Mouse (Mus musculus) megakaryocyte, embryonic 14.5 days (primary cell): ENCODE measurements around the gene Nrf1. TPM values are rescaled to one million over a fixed set of nuclear protein-coding genes. Genes with fewer than 3 reads are reported as not detected.

ENCODE experiments used
- H3K27me3 ChIP-seq: replicated peaks from 2 replicates; pipeline ENCODE3; 2012; ENCODE audit warnings: inconsistent platforms
- H3K36me3 ChIP-seq: replicated peaks from 2 replicates; pipeline ENCODE3; 2012; ENCODE audit warnings: low read length, inconsistent platforms, mixed read lengths
- H3K4me1 ChIP-seq: 2 replicates; pipeline ENCODE4 v1.6.1; 2012; ENCODE audit warnings: inconsistent platforms
- H3K4me3 ChIP-seq: replicated peaks from 2 replicates; pipeline ENCODE3; 2012; ENCODE audit warnings: moderate library complexity, mild to moderate bottlenecking, inconsistent platforms
- H3K9me3 ChIP-seq: 2 replicates; pipeline ENCODE4 v1.6.1; 2012; ENCODE audit warnings: inconsistent platforms
- FLI1 ChIP-seq: IDR thresholded peaks from 2 replicates; pipeline ENCODE4 v1.6.1; 2012; ENCODE audit warnings: low read length, inconsistent platforms, mixed read lengths
- GATA1 ChIP-seq: IDR thresholded peaks from 3 replicates; pipeline ENCODE4 v1.6.1; 2012; ENCODE audit warnings: mixed read lengths, low read length, inconsistent platforms, borderline replicate concordance
- polyA plus RNA-seq: library from polyadenylated mRNA; stranded (reverse); fragments of >175 nt; gene quantifications from 2 replicates; pipeline ENCODE4 v1.2.3, GENCODE M21; 2012; ENCODE audit warnings: low replicate concordance; ENCODE audit not compliant: insufficient read depth

The Nrf1 gene
- polyA plus RNA-seq, 1 experiment: 7.3 TPM

GRCm38 (mm10) chr6:30137227-30137626, 89.4 kb downstream of the Nrf1 start:
- Histone ChIP-seq H3K36me3 (peaks cover 72% of the 10 kb centered on the region), H3K4me1 (peaks cover 46% of the 10 kb centered on the region)
- TF ChIP-seq GATA1 (no peak), FLI1 (no peak)

DNA sequence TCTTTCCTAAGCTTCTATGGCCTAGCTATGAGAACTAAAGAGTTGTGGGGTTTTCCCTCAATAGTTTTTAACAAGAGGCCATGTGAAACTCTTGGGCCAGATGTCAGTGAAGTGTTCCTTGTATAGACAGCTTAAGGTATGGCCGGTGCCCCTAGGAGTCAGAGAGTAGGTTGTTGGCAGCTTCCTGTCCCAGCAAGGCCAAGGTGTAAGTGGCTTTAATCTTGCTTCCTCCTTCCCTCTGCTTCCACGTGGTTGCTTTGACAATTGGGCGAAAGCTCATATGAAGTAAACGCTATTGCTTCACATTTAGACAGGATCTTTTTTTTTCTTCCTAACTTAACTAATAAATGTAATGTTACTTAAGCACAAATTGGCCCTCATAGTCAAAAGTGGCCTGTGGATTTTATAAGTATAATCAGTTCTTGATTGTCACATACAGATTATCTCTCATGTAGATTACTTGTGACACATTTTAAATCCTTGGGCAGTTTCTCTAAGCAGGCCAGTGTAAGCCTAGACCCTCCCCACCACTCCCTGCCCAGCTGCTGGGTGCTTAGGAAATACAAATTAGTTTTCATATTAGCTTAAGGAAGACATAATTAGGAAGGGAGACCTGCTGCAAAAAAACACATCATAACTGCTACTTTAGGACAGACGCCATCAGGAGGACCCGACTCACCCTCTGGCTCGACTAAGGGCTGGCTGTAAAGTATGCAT, 91.7 kb downstream of the Nrf1 start:
- no peaks in the 10 kb centered on the region for H3K9me3 ChIP-seq
- H3K4me3 ChIP-seq: no peak overlapping the region
- H3K27me3 ChIP-seq: no peaks in the 10 kb centered on the region
- peaks cover 54% of the 10 kb centered on the region for H3K4me1 ChIP-seq
- H3K36me3 ChIP-seq: peaks cover 78% of the 10 kb centered on the region
- TF ChIP-seq FLI1 (no peak), GATA1 (no peak)

More at GRCm38 (mm10) chr6:30137227-30137626, 89.4 kb downstream of the Nrf1 start:
- Histone ChIP-seq H3K27me3 (no peaks in the 10 kb centered on the region), H3K9me3 (no peaks in the 10 kb centered on the region), H3K4me3 (no peak overlapping the region)

DNA sequence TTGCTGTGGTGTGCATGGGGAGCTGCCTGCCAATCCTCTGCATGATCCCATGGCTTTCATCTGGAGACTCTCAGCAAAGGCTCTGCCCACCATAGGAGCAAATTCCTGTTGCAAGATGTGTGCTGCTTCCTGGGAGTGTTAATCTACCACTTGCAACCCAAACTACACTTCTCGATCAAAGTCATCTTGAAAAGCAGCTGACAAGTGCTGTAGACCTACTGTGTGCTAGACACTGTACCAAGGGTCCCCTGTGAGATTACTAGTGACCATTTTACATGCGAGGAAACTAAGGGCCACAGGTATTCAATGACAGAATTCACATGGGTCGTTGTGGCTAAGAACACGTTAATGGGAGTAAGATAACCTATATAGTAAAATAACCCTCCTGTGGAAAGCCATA, 95.5 kb downstream of the Nrf1 start:
- Histone ChIP-seq H3K9me3 (no peaks in the 10 kb centered on the region), H3K4me1 (peaks cover 37% of the 10 kb centered on the region), H3K27me3 (no peaks in the 10 kb centered on the region), H3K36me3 (peaks cover 90% of the 10 kb centered on the region), H3K4me3 (no peak overlapping the region)
- no peak for TF ChIP-seq GATA1
- no peak for TF ChIP-seq FLI1

GRCm38 (mm10) chr6:30147058-30147457, 99.3 kb downstream of the Nrf1 start:
- no peak for TF ChIP-seq GATA1
- TF ChIP-seq FLI1: no peak
- H3K9me3 ChIP-seq: no peaks in the 10 kb centered on the region
- no peaks in the 10 kb centered on the region for H3K27me3 ChIP-seq
- no peak overlapping the region for H3K4me3 ChIP-seq
- peaks cover 85% of the 10 kb centered on the region for H3K36me3 ChIP-seq
- peaks cover 26% of the 10 kb centered on the region for H3K4me1 ChIP-seq

- Histone ChIP-seq H3K36me3 (peaks cover 85% of the 10 kb centered on the region), H3K9me3 (no peaks in the 10 kb centered on the region), H3K4me1 (peaks cover 22% of the 10 kb centered on the region), H3K27me3 (no peaks in the 10 kb centered on the region), H3K4me3 (no peak overlapping the region)
- no peak for TF ChIP-seq GATA1
- no peak for TF ChIP-seq FLI1
Observed at GRCm38 (mm10) chr6:30147753-30148152, 100.0 kb downstream of the Nrf1 start.

GRCm38 (mm10) chr6:30150471-30150870, 102.7 kb downstream of the Nrf1 start:
- Histone ChIP-seq H3K4me3 (no peak overlapping the region), H3K27me3 (no peaks in the 10 kb centered on the region), H3K9me3 (no peaks in the 10 kb centered on the region), H3K36me3 (peaks cover 80% of the 10 kb centered on the region), H3K4me1 (peaks cover 17% of the 10 kb centered on the region)
- TF ChIP-seq GATA1: no peak
- no peak for TF ChIP-seq FLI1

- Histone ChIP-seq H3K4me1 (peaks cover 8% of the 10 kb centered on the region), H3K27me3 (peaks cover 1% of the 10 kb centered on the region), H3K4me3 (no peak overlapping the region), H3K9me3 (no peaks in the 10 kb centered on the region), H3K36me3 (peaks cover 70% of the 10 kb centered on the region)
- TF ChIP-seq FLI1 (no peak), GATA1 (no peak)
Observed at GRCm38 (mm10) chr6:30152163-30152562, 104.4 kb downstream of the Nrf1 start.

GRCm38 (mm10) chr6:30152649-30153048, 104.9 kb downstream of the Nrf1 start:
- TF ChIP-seq GATA1: no peak
- no peak for TF ChIP-seq FLI1
- Histone ChIP-seq H3K36me3 (peaks cover 65% of the 10 kb centered on the region), H3K27me3 (peaks cover 4% of the 10 kb centered on the region), H3K4me3 (no peak overlapping the region), H3K9me3 (no peaks in the 10 kb centered on the region), H3K4me1 (peaks cover 7% of the 10 kb centered on the region; the same call in 1 of the 2 replicates)

DNA sequence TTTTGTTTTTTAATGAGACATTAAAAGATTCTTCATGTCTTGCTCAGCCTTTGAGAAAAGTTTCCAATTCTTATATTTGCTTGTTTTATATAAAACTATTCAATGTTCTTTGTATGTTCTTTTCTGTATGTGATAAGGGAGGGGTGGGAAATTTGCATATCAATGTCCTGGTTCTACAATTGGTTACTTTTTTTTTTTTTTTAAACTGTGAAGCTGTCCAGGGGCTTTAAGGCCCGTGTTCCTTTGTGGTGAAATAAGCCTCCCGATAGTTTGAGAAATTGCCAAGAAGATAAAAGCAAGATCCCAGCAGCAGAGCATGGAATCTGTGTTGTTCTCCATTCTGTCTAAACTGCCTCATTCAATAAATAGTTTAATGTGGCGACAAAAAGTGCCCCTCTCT, 105.3 kb downstream of the Nrf1 start:
- Histone ChIP-seq H3K27me3 (peaks cover 6% of the 10 kb centered on the region), H3K36me3 (peaks cover 60% of the 10 kb centered on the region), H3K4me1 (peaks cover 5% of the 10 kb centered on the region; the same call in 1 of the 2 replicates), H3K4me3 (no peak overlapping the region), H3K9me3 (no peaks in the 10 kb centered on the region)
- TF ChIP-seq GATA1 (no peak), FLI1 (no peak)

DNA sequence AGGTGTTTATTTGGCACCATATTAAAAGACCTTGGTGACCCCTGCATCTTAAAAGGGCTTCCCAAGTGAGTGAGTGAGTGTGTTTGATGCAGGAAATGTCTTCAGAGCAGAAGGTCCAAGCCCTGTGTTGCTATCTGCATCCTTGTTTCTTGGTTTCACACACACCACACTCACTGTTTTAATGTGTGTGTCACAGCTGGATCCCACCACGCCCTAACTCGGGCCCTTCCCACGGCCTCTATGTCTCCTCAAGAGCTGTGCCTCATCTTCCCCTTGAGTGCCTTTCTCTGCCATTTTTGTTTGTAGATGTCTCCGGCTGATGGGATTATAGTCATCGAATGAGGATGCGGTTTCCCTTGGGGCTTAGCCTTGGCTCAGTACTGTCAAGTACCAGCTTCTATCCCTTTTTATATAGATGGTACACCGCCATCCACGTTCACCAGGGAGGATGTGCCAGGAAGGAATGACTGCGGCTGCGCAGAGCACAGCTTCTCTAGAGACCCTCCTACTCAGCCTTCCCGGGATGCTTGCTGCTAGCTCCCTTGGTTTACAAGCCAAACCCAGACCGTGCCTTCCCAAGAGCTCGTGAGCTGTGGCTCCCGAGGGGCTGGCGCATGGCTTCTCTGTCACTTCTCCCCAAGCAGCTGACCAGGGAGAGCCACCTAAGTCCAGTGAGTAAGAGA, 106.1 kb downstream of the Nrf1 start:
- TF ChIP-seq FLI1 (no peak), GATA1 (no peak)
- Histone ChIP-seq H3K36me3 (peaks cover 52% of the 10 kb centered on the region), H3K4me1 (peaks cover 6% of the 10 kb centered on the region; the same call in 1 of the 2 replicates), H3K9me3 (no peaks in the 10 kb centered on the region), H3K27me3 (peaks cover 12% of the 10 kb centered on the region), H3K4me3 (no peak overlapping the region)
